Mouse (Mus musculus) MEL (cell line): Measurements from ENCODE around the gene Snd1.

Experiments
- CTCF ChIP-seq, 3 experiments: IDR thresholded peaks in 2 of 3; conservative IDR thresholded peaks in 1 of 3; 2 replicates each; pipeline ENCODE4 v1.5.1; 2011 to 2012; ENCODE audit warnings: low read length in 3 of 3, low read depth in 2 of 3, mild to moderate bottlenecking in 2 of 3, improper control_type of control experiment in 1 of 3, inconsistent platforms in 1 of 3, mixed read lengths in 1 of 3, moderate library complexity in 1 of 3; ENCODE audit not compliant: control insufficient read depth in 1 of 3, insufficient read depth in 1 of 3, poor library complexity in 1 of 3, severe bottlenecking in 1 of 3
- HCFC1 ChIP-seq: IDR thresholded peaks from 2 replicates; pipeline ENCODE4 v1.6.1; 2012; ENCODE audit warnings: low read depth, mild to moderate bottlenecking, inconsistent platforms, low read length, improper control_type of control experiment, moderate library complexity

DNA sequence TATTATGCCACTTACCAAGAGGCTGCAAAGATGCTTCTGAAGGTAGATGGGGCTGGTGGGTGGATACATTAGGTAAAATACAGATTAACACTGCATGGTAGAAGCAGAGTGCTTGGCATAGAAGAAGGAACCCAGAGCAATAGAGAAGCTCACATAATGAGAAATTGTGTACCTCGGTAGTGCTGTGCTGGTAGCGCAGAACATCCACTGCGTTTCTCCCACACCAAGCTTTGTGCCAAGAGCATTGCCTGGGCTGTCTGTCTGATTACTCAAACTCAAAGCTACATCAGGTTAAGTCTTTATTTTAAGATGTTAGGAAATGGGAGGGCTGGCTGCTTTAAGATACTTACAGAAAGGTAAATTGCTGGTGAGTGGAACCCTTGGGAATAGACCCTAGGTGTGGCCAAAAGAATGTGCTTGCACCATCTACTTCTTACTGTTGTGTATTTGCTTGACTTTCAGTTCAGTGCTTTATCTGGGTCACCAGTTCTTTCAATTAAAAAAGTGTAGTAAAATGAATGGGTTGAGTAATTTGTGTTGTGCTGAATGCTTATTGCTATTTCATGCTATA is 117.5 kb downstream of the Snd1 start:
- no peak for TF ChIP-seq CTCF (IDR thresholded peaks at IDR 0.05 in 2 of 3, conservative IDR thresholded peaks at IDR 0.05 in 1 of 3; ENCODE audit: control insufficient read depth in 1 of 3, insufficient read depth in 1 of 3, low read depth in 2 of 3, low read length in 3 of 3, poor library complexity in 1 of 3, severe bottlenecking in 1 of 3)
- TF ChIP-seq HCFC1, result no peak
